Mouse (Mus musculus) liver, embryonic 13.5 days (tissue): Measurements from ENCODE around the gene Anapc16. TPM values are rescaled to one million over a fixed set of nuclear protein-coding genes. Genes with fewer than 3 reads are reported as not detected.
A peak's percentile ranks its signal among the peaks of the same experiment; 100 is the strongest.
"Not testable (repeated sequence)": the region's sequence is repeated elsewhere in the genome, so short reads cannot be mapped to it uniquely, and the experiment has no call there.

Experiments
- ATAC-seq: fragments of 200-750 bp; cut with Nextera tagmentation; 2 replicates; pipeline ENCODE4 v1.8.0; 2017; ENCODE audit warnings: low read depth, mild to moderate bottlenecking, moderate number of reproducible peaks, moderate library complexity
- DNase-seq: peaks from one replicate; pipeline ENCODE4 v3.0.0; 2022
- H3K27ac ChIP-seq: fragments of 300-500 bp; sonication (generic); 2 replicates; pipeline ENCODE4 v1.5.1; 2015; ENCODE audit warnings: moderate library complexity, mild to moderate bottlenecking, inconsistent platforms
- H3K27me3 ChIP-seq: fragments of 300-500 bp; sonication (generic); 2 replicates; pipeline ENCODE4 v1.6.1; 2015; ENCODE audit warnings: mild to moderate bottlenecking, inconsistent platforms
- H3K36me3 ChIP-seq: fragments of 300-500 bp; sonication (generic); 2 replicates; pipeline ENCODE4 v1.6.1; 2015; ENCODE audit warnings: mild to moderate bottlenecking, inconsistent platforms
- H3K4me1 ChIP-seq: fragments of 300-500 bp; sonication (generic); replicated peaks from 2 replicates; pipeline ENCODE4 v1.6.1; 2015; ENCODE audit warnings: inconsistent platforms
- H3K4me2 ChIP-seq: fragments of 300-500 bp; sonication (generic); 2 replicates; pipeline ENCODE4 v1.6.1; 2015; ENCODE audit warnings: inconsistent platforms, mild to moderate bottlenecking, moderate library complexity
- H3K4me3 ChIP-seq: fragments of 300-500 bp; sonication (generic); replicated peaks from 2 replicates; pipeline ENCODE4 v1.5.1; 2015; ENCODE audit warnings: mild to moderate bottlenecking, inconsistent platforms
- H3K9ac ChIP-seq: fragments of 300-500 bp; sonication (generic); 2 replicates; pipeline ENCODE4 v1.6.1; 2015; ENCODE audit warnings: mild to moderate bottlenecking, inconsistent platforms
- H3K9me3 ChIP-seq: fragments of 300-500 bp; sonication (generic); replicated peaks from 2 replicates; pipeline ENCODE4 v1.6.1; 2016; ENCODE audit warnings: inconsistent platforms
- WGBS: fragments of 180-500 bp; shearing (Covaris S2); methylation state at CpG from one replicate; pipeline ENCODE4 v1.1.7; 2015; ENCODE audit not compliant: insufficient replicate concordance; 5-methylcytosine and 5-hydroxymethylcytosine counted together
- polyA plus RNA-seq: library from polyadenylated mRNA; unstranded; fragments of >200 nt; fragmentation: Nextera tagmentation; extraction: Ambion mirVana; gene quantifications from 2 replicates; pipeline ENCODE4 v1.2.1, GENCODE M21; 2015

Gene Anapc16
- polyA plus RNA-seq, 1 experiment from 2014 or later: 52.7 TPM

DNA sequence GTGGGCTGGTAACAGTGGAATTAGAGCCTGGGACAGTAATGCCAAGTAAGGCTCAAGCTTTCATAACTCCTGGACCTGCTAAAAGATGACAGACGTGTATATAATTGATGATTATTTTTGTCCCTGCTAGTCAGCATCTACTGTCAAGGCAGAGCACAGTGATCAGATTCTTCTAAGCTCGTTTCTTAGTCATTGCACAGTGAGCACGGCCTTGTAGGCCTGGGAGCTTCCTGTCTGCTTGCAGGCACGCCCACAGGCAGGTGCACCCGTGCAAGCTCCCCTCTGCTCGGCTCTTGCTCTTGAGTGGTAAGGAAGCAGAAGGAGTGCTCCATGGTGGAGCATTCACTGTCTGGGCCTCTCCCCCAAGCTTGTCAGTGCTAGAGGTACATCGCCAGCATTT, 25.2 kb upstream of the Anapc16 start:
- ATAC-seq: no peak
- no peak for DNase-seq
- 67% methylated on average over 7 of the region's 7 CpGs for WGBS
- H3K27me3 ChIP-seq: no peaks in the 10 kb centered on the region
- H3K4me3 ChIP-seq: no peak overlapping the region
- no peak overlapping the region for H3K4me2 ChIP-seq
- no peaks in the 10 kb centered on the region; the same call in 1 of the 2 replicates for H3K36me3 ChIP-seq
- H3K27ac ChIP-seq: no peak overlapping the region
- no peaks in the 10 kb centered on the region for H3K4me1 ChIP-seq
- H3K9ac ChIP-seq: no peak overlapping the region
- H3K9me3 ChIP-seq: no peaks in the 10 kb centered on the region

DNA sequence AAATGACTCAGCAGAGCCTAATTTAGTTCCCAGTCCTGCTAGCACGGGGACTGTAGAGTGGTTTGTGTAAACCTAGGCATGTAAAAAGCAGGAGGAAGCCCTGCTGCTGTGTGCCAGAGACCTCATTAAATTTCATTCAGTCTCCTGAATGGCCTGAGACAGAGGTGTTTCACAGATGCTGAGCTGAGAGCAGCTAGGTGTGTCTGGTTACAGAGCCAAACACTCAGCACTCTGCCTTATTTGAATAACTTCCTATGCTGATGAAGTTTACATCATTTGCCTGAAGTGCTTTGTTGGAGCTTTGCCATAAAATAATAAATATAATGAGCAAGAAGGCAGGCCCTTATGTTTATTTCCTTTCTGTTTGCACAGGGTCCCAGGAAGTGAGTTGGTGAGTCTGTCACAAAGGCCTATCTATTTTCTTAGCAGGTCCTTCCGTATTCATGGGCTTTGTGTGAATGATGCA, 24.7 kb upstream of the Anapc16 start:
- H3K9ac ChIP-seq: no peak overlapping the region
- no peak for DNase-seq
- H3K4me1 ChIP-seq: no peaks in the 10 kb centered on the region
- no peak for ATAC-seq
- peaks cover 3% of the 10 kb centered on the region; the same call in 1 of the 2 replicates for H3K36me3 ChIP-seq
- H3K4me2 ChIP-seq: no peak overlapping the region
- no peaks in the 10 kb centered on the region for H3K9me3 ChIP-seq
- no peaks in the 10 kb centered on the region for H3K27me3 ChIP-seq
- H3K4me3 ChIP-seq: no peak overlapping the region
- WGBS: 52% methylated on average over 2 of the region's 2 CpGs
- H3K27ac ChIP-seq: no peak overlapping the region

DNA sequence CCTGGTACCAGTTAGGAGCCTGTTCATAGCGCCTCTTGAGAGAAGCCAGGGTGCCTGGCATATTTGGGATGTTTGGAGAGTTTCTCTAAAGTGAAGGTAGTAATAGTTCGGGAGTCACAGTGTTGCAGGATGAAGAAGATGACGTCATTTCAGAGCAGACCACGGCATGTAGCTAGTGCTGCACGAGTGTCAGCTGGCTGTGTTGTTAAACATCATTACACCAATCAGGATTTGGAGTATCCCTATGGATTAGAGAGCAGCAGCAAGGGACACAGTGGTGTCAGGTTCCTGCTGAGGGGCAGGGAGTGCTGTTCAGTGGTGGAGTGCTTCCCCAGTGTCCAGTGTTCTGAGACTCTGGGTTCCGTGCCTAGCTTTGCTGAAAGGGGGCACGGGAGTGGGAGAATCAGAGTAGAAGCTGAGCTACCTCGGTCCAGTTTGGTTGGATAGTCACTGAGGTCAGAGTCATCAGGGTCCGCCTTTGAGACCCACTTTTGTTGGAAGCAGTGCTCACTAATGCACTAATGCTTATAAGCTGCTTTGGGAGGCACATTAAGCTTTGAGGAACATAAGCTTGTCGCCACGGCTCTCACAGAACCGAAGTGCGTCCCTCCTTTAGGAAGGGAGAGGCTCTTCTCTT, 23.9 kb upstream of the Anapc16 start:
- Histone ChIP-seq H3K27ac (no peak overlapping the region), H3K4me3 (no peak overlapping the region), H3K9me3 (no peaks in the 10 kb centered on the region), H3K9ac (no peak overlapping the region), H3K36me3 (peaks cover 11% of the 10 kb centered on the region; the same call in 1 of the 2 replicates), H3K4me1 (no peaks in the 10 kb centered on the region), H3K27me3 (no peaks in the 10 kb centered on the region), H3K4me2 (no peak overlapping the region)
- WGBS: 70% methylated on average over 13 of the region's 13 CpGs
- DNase-seq (no peak), ATAC-seq (no peak)

DNA sequence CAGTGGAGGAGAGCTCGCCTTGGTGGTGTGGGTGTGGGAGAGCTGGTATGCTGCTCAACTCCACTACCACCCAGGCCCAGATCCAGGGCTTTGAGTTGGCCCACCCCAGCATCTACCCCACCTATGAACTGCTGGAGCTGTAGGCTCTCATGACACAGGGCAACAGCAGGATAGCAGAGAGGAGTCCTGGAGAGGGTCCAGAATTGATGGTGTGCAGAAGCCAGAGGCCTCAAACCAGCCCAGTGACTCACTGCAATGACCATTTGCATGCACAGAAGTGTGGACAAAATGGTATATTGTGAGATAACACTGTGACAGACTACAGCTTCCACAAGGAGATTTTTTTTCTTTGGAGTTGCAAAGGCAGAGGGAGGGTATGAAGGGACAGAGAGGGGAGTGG, 20.8 kb upstream of the Anapc16 start:
- WGBS: 75% methylated on average over 1 of the region's 1 CpGs

DNA sequence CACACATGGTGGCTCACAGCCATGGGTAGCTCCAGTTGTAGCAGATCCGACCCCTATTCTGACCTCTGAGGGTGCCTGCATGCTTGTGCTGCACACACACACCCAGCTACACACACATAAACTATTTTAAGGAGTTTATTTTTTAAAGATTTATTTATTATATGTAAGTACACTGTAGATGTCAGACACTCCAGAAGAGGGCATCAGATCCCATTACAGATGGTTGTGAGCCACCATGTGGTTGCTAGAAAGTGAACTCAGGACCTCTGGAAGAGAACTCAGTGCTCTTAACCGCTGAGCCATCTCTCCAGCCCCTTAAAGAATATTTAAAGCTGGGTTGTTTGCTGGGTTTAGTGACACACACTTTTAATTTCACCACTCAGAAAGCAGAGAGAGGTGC, 16.4 kb upstream of the Anapc16 start:
- no peak overlapping the region for H3K27ac ChIP-seq
- H3K4me3 ChIP-seq: no peak overlapping the region
- H3K9me3 ChIP-seq: no peaks in the 10 kb centered on the region
- peaks cover 44% of the 10 kb centered on the region for H3K36me3 ChIP-seq
- 67% methylated on average over 2 of the region's 2 CpGs for WGBS
- peaks cover 5% of the 10 kb centered on the region for H3K4me1 ChIP-seq
- H3K4me2 ChIP-seq: no peak overlapping the region
- ATAC-seq: no peak
- no peak overlapping the region for H3K9ac ChIP-seq
- no peak for DNase-seq
- H3K27me3 ChIP-seq: no peaks in the 10 kb centered on the region

More for the DNA sequence above, 20.8 kb upstream of the Anapc16 start:
- H3K27me3 ChIP-seq: no peaks in the 10 kb centered on the region
- H3K4me3 ChIP-seq: no peak overlapping the region
- no peak overlapping the region for H3K9ac ChIP-seq
- no peak overlapping the region for H3K27ac ChIP-seq
- no peaks in the 10 kb centered on the region for H3K4me1 ChIP-seq
- no peaks in the 10 kb centered on the region for H3K9me3 ChIP-seq
- no peak overlapping the region for H3K4me2 ChIP-seq
- DNase-seq (no peak), ATAC-seq (no peak)
- H3K36me3 ChIP-seq: peaks cover 25% of the 10 kb centered on the region

DNA sequence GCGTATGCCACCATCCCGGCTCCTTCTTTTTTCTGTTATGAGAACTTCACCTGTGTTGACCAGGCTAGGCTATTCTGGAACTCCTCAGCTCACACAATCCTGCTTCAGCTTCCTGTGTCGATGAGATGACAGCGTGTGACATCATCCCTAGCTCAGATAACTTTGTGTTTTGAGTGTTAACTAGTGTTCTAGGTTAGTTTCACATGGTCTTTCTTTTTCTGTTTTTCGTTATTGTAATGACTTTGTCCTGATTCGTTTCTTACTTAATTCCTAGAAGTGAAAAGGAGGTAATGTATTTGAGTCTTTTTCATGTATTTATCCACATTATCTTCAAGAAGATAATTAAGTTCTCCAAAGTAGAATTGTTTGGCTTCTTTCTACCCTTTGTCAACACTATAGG, 13.3 kb upstream of the Anapc16 start:
- Histone ChIP-seq H3K27ac (no peak overlapping the region), H3K4me3 (no peak overlapping the region), H3K9me3 (no peaks in the 10 kb centered on the region), H3K27me3 (no peaks in the 10 kb centered on the region), H3K4me1 (peaks cover 16% of the 10 kb centered on the region), H3K4me2 (no peak overlapping the region), H3K9ac (no peak overlapping the region), H3K36me3 (peaks cover 40% of the 10 kb centered on the region)
- WGBS: 80% methylated on average over 6 of the region's 6 CpGs
- no peak for ATAC-seq
- DNase-seq: no peak

DNA sequence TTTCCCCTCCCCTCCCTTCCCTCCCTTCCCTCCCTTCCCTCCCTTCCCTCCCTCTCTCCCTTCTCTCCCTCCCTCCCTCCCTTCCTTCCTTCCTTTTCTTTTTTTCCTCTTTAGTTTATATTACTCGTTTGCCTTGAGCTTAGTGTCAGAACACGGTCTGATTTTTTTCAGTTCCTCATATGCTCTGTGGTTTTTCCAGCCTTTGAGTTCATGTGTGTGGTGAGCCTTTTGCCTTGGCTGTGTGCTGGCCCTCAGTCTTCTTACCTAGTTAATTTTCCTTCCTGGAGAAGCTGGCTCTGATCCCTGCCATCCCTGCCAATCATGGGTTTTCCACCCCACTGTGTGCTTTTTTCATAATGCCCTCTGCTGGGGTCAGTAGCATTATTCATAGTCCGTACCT, 6.2 kb upstream of the Anapc16 start:
- DNase-seq: no peak
- no peak for ATAC-seq
- H3K4me1 ChIP-seq: peaks cover 32% of the 10 kb centered on the region
- no peaks in the 10 kb centered on the region for H3K27me3 ChIP-seq
- no peaks in the 10 kb centered on the region for H3K9me3 ChIP-seq
- H3K4me2 ChIP-seq: no peak overlapping the region
- WGBS: 39% methylated on average over 3 of the region's 3 CpGs
- peaks cover 25% of the 10 kb centered on the region for H3K36me3 ChIP-seq
- no peak overlapping the region; the same call in 1 of the 2 replicates for H3K27ac ChIP-seq
- H3K4me3 ChIP-seq: no peak overlapping the region
- no peak overlapping the region for H3K9ac ChIP-seq

DNA sequence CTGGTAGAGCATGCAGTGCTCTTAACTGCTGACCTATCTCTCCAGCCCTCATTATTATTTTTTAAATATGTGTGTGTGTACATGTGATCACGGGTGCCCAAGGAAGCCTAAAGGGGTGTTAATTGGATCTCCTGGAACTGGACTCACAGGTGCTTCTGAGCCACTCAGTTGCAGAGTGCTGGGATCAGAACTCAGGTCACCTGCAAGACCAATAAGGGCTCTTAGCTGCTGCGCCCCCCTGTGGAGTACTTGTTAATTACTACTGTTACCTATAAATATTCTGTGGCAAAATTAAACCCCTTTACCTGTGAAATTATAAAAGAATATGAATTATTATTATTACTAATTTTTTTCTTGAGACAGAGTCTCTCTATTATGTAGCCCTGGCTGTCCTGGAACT, 2.3 kb upstream of the Anapc16 start:
- Histone ChIP-seq H3K27me3 (no peaks in the 10 kb centered on the region), H3K4me2 (no peak overlapping the region), H3K36me3 (peaks cover 24% of the 10 kb centered on the region), H3K4me1 (peaks cover 49% of the 10 kb centered on the region), H3K9me3 (no peaks in the 10 kb centered on the region), H3K4me3 (no peak overlapping the region), H3K27ac (no peak overlapping the region), H3K9ac (no peak overlapping the region)
- DNase-seq (peak; percentile 48), ATAC-seq (no peak)
- 47% methylated on average over 2 of the region's 2 CpGs for WGBS

DNA sequence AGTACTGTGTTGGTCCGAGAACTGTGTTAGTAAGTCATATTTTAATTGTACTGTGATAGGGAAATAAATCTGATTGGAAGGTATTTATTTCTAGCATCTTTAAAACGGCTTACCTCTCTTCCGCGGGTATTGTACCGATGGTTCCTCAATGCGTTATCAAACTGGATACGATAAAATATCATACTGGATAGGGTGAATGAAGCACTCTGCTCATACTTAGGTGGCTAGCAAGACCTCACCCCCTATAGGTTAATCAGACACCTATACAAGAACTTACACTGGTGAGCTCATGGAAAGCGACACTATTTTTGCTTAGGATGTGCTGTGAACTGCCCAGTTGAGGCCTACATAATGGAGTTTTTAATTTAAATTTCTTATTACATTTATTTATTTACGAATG, 912 bp upstream of the Anapc16 start:
- ATAC-seq (no peak), DNase-seq (no peak)
- peak overlapping the region; percentile 100 for H3K27ac ChIP-seq
- no peaks in the 10 kb centered on the region for H3K27me3 ChIP-seq
- WGBS: 65% methylated on average over 9 of the region's 9 CpGs
- H3K4me1 ChIP-seq: peaks cover 47% of the 10 kb centered on the region
- H3K4me3 ChIP-seq: peak overlapping the region; percentile 79
- peaks cover 19% of the 10 kb centered on the region for H3K36me3 ChIP-seq
- H3K9me3 ChIP-seq: no peaks in the 10 kb centered on the region
- peak overlapping the region; percentile 87 for H3K4me2 ChIP-seq
- peak overlapping the region; percentile 84 for H3K9ac ChIP-seq

DNA sequence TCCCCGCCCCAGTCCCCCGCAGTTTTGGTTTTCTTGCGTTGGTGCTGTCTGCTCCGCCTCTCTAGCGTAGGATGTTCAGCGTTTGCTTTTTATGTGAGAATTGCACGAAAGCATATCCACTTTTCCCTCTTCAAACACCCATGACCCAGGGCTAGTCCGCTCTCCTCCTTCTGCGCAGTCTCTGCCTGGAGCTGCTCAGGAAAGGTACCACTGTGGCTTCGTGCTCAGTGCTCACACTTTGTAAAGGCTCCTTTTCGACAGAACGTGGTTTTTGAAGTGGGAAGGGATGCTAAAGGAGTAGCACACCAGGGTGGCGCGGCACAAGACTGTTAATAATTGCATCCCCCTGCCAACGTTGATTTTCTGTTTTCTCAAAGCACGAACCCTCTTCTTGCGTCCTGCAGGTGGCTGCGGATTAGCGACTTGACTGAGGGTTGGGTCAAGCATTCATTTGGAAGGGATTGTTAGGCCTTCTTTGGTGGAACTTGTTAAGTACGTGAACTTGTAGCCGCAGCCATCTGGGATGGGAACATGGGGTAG, 348 bp upstream of the Anapc16 start:
- no peaks in the 10 kb centered on the region for H3K27me3 ChIP-seq
- ATAC-seq: no peak
- peaks cover 47% of the 10 kb centered on the region for H3K4me1 ChIP-seq
- no peak for DNase-seq
- H3K36me3 ChIP-seq: peaks cover 18% of the 10 kb centered on the region
- 2% methylated on average over 21 of the region's 21 CpGs for WGBS
- H3K9me3 ChIP-seq: no peaks in the 10 kb centered on the region
- peak overlapping the region; percentile 100 for H3K27ac ChIP-seq
- H3K9ac ChIP-seq: peak overlapping the region; percentile 84
- peak overlapping the region; percentile 87 for H3K4me2 ChIP-seq
- H3K4me3 ChIP-seq: peak overlapping the region; percentile 79

DNA sequence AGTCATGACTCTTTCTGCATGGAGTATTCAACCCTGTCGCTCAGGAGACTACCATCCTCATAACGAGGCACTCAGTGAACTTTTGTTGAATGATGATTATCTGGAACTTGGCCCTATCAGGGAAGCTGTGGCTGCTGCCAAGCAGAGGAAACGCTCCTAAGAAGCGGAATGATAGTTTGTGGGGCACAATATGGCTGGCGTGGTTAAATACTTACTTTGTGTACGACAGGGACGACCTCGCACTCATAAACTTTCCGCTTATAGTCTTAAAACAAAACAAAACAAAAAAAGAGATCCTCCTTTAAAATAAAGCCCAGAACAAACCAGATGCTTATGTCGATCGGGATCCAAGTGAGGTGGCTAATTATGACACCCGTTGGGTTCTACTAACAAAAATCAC, 732 bp downstream of the Anapc16 start:
- 0% methylated on average over 12 of the region's 12 CpGs for WGBS

DNA sequence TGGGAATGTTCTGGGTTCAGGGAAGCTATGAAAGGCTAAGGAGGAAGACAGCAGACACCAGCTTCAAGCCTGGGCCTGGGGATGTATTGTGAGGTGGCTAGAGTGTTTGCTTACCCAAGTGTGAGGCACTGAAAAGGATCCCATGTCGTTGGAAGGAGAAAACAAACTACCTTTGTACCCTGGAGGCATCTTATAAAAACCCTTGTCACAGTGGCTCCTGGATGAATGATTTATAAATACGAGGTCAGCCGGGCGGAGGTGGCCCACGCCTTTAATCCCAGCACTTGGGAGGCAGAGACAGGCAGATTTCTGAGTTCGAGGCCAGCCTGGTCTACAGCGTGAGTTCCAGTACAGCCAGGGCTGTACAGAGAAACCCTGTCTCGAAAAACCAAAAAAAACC, 1.3 kb downstream of the Anapc16 start:
- Histone ChIP-seq H3K36me3 (peaks cover 11% of the 10 kb centered on the region), H3K27ac (peak overlapping the region; percentile 100), H3K9ac (peak overlapping the region; percentile 84), H3K4me2 (peak overlapping the region; percentile 87), H3K4me3 (peak overlapping the region; percentile 79), H3K4me1 (peaks cover 44% of the 10 kb centered on the region)
- H3K27me3 ChIP-seq, ATAC-seq, H3K9me3 ChIP-seq, DNase-seq: not testable (repeated sequence)
- WGBS: 71% methylated on average over 8 of the region's 8 CpGs

More for the DNA sequence above, 732 bp downstream of the Anapc16 start:
- ATAC-seq: peak; percentile 19
- peak overlapping the region; percentile 79 for H3K4me3 ChIP-seq
- H3K36me3 ChIP-seq: peaks cover 10% of the 10 kb centered on the region
- peak overlapping the region; percentile 100 for H3K27ac ChIP-seq
- no peaks in the 10 kb centered on the region for H3K27me3 ChIP-seq
- H3K4me2 ChIP-seq: peak overlapping the region; percentile 87
- no peaks in the 10 kb centered on the region for H3K9me3 ChIP-seq
- DNase-seq: peak; percentile 34
- H3K4me1 ChIP-seq: peaks cover 44% of the 10 kb centered on the region
- H3K9ac ChIP-seq: peak overlapping the region; percentile 84
